Mouse (Mus musculus) liver, adult 2 months (tissue): Measurements from ENCODE around the gene Oxnad1.

Source experiments
- CTCF ChIP-seq: fragments of 200-500 bp; IDR thresholded peaks from 2 replicates; pipeline ENCODE4 v1.5.1; 2011; ENCODE audit warnings: low read depth, low read length, control low read depth
- POLR2A ChIP-seq: fragments of 200-500 bp; IDR thresholded peaks from 2 replicates; pipeline ENCODE4 v1.6.1; 2011; ENCODE audit warnings: low read length, control low read depth; ENCODE audit not compliant: insufficient read depth; ENCODE audit errors: extremely low read depth

GRCm38 (mm10) chr14:32046357-32046756 is 38.8 kb upstream of the Oxnad1 start:
- TF ChIP-seq CTCF = no peak
- no peak for TF ChIP-seq POLR2A
